Mouse (Mus musculus) lung, embryonic 16.5 days (tissue): ENCODE measurements around the gene Ppfia3. TPM values are rescaled to one million over a fixed set of nuclear protein-coding genes. Genes with fewer than 3 reads are reported as not detected.
"Not testable (repeated sequence)": the region's sequence is repeated elsewhere in the genome, so short reads cannot be mapped to it uniquely, and the experiment has no call there.

Experiments
- ATAC-seq: fragments of 200-750 bp; cut with Nextera tagmentation; 2 replicates; pipeline ENCODE4 v1.8.0; 2017; ENCODE audit warnings: low read depth, mild to moderate bottlenecking, moderate library complexity
- H3K27ac ChIP-seq: fragments of 300-500 bp; sonication (generic); 2 replicates; pipeline ENCODE4 v1.5.1; 2014; ENCODE audit warnings: mild to moderate bottlenecking, control low read depth, low read length
- H3K27me3 ChIP-seq: fragments of 300-500 bp; sonication (generic); 2 replicates; pipeline ENCODE4 v1.6.1; 2014; ENCODE audit warnings: low read depth, low read length, mixed read lengths; ENCODE audit not compliant: control insufficient read depth, insufficient read depth
- H3K36me3 ChIP-seq: fragments of 300-500 bp; sonication (generic); 2 replicates; pipeline ENCODE4 v1.6.1; 2014; ENCODE audit warnings: low read length; ENCODE audit not compliant: control insufficient read depth, insufficient read depth
- H3K4me1 ChIP-seq: fragments of 300-500 bp; sonication (generic); replicated peaks from 2 replicates; pipeline ENCODE4 v1.6.1; 2014; ENCODE audit warnings: low read length, mixed read lengths; ENCODE audit not compliant: control insufficient read depth, insufficient read depth
- H3K4me2 ChIP-seq: fragments of 300-500 bp; sonication (generic); 2 replicates; pipeline ENCODE4 v1.6.1; 2014; ENCODE audit warnings: low read depth, low read length, control low read depth
- H3K4me3 ChIP-seq: fragments of 300-500 bp; sonication (generic); 2 replicates; pipeline ENCODE4 v1.5.1; 2014; ENCODE audit warnings: mild to moderate bottlenecking, low read length, control low read depth
- H3K9ac ChIP-seq: fragments of 300-500 bp; sonication (generic); 2 replicates; pipeline ENCODE4 v1.6.1; 2014; ENCODE audit warnings: low read length, control low read depth
- H3K9me3 ChIP-seq: fragments of 300-500 bp; sonication (generic); 2 replicates; pipeline ENCODE4 v1.6.1; 2016; ENCODE audit warnings: low read length; ENCODE audit not compliant: control insufficient read depth
- WGBS: fragments of 180-500 bp; shearing (Covaris S2); extraction: QIAGEN DNeasy Blood & Tissue Kit; methylation state at CpG from one replicate; pipeline ENCODE4 v1.1.7; 2014; 5-methylcytosine and 5-hydroxymethylcytosine counted together
- polyA plus RNA-seq: library from polyadenylated mRNA; unstranded; fragments of >200 nt; fragmentation: Nextera tagmentation; extraction: Ambion mirVana; gene quantifications from 2 replicates; pipeline ENCODE4 v1.2.1, GENCODE M21; 2015

The Ppfia3 gene
- polyA plus RNA-seq, 1 experiment from 2014 or later, result 2.5 TPM

- not testable (repeated sequence) for ATAC-seq, H3K4me2 ChIP-seq, H3K4me3 ChIP-seq, H3K9ac ChIP-seq, H3K27ac ChIP-seq, H3K9me3 ChIP-seq, H3K36me3 ChIP-seq
- Histone ChIP-seq H3K4me1 (peaks cover 13% of the 10 kb centered on the region), H3K27me3 (peaks cover 38% of the 10 kb centered on the region)
- 59% methylated on average over 10 of the region's 11 CpGs for WGBS
These were observed 7.7 kb downstream of the Ppfia3 start for GRCm38 (mm10) chr7:45359081-45359480.

DNA sequence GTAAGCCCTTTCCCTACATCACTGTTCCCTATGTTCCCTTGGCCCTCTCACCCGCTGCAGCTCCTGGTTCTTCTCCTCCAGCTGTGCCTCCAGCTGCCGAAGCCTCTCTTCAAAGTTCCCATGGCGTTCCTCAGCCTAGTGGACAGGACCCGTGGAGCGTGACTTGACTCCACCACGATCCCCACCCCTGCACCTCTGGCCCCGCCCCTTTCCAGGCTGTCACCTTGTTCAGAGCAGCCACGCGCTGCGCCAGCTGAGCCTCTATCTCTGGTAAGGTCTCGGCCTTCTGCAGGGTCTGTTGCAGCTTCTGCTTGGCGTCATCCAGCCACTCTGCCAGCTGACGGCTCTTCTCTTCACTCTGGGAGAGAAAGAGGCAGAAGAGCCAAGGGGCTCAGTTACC lies 10.7 kb downstream of the Ppfia3 start:
- Histone ChIP-seq H3K36me3 (no peaks in the 10 kb centered on the region), H3K9ac (no peak overlapping the region), H3K4me3 (no peak overlapping the region), H3K9me3 (no peaks in the 10 kb centered on the region), H3K4me2 (no peak overlapping the region), H3K4me1 (no peaks in the 10 kb centered on the region), H3K27ac (no peak overlapping the region), H3K27me3 (peaks cover 14% of the 10 kb centered on the region)
- 35% methylated on average over 13 of the region's 13 CpGs for WGBS
- ATAC-seq, result 0 out of 2 replicates have a peak, but pooled peaks have one; percentile 4

GRCm38 (mm10) chr7:45355318-45356020 lies 11.3 kb downstream of the Ppfia3 start:
- Histone ChIP-seq H3K4me3 (no peak overlapping the region), H3K27me3 (peaks cover 8% of the 10 kb centered on the region), H3K9me3 (no peaks in the 10 kb centered on the region), H3K36me3 (no peaks in the 10 kb centered on the region), H3K9ac (no peak overlapping the region), H3K27ac (no peak overlapping the region), H3K4me1 (no peaks in the 10 kb centered on the region), H3K4me2 (no peak overlapping the region)
- 0 out of 2 replicates have a peak, but pooled peaks have one; percentile 23 for ATAC-seq
- WGBS, result 62% methylated on average over 15 of the region's 15 CpGs

DNA sequence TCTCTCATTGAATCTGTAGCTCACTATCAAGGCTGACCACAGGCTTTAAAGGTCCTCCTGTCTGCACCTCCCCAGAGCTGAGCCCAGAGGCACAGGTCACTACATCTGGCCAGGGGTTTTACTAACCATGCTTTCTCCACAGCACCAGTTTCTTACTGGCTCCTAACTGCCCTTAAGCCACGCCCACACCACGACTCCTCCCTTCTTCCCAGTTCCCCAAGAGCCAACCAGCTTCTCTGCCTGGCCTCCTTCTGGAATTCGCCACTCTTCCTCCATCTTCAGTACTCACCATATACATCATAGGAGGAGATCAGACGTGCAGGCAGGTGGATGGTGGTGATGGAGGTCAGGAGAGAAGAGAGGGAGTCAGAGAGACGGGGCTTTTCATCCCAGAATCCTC lies 13.8 kb downstream of the Ppfia3 start:
- no peaks in the 10 kb centered on the region for H3K9me3 ChIP-seq
- no peaks in the 10 kb centered on the region for H3K4me1 ChIP-seq
- WGBS, result 22% methylated on average over 5 of the region's 5 CpGs
- no peaks in the 10 kb centered on the region for H3K36me3 ChIP-seq
- H3K27me3 ChIP-seq, result no peaks in the 10 kb centered on the region
- no peak overlapping the region for H3K4me2 ChIP-seq
- no peak overlapping the region for H3K27ac ChIP-seq
- no peak overlapping the region for H3K4me3 ChIP-seq
- no peak overlapping the region for H3K9ac ChIP-seq
- ATAC-seq, result no peak

- 61% methylated on average over 13 of the region's 13 CpGs for WGBS
- H3K4me2 ChIP-seq, result no peak overlapping the region
These were observed 19.9 kb downstream of the Ppfia3 start for GRCm38 (mm10) chr7:45346905-45347304.

GRCm38 (mm10) chr7:45343543-45343942 lies 23.3 kb downstream of the Ppfia3 start:
- H3K4me3 ChIP-seq, result no peak overlapping the region
- no peaks in the 10 kb centered on the region for H3K9me3 ChIP-seq
- H3K27me3 ChIP-seq, result no peaks in the 10 kb centered on the region
- peaks cover 25% of the 10 kb centered on the region for H3K4me1 ChIP-seq
- H3K9ac ChIP-seq, result no peak overlapping the region
- 20% methylated on average over 13 of the region's 13 CpGs for WGBS
- no peaks in the 10 kb centered on the region for H3K36me3 ChIP-seq
- H3K27ac ChIP-seq, result no peak overlapping the region
- ATAC-seq, result no peak
- no peak overlapping the region for H3K4me2 ChIP-seq

More at GRCm38 (mm10) chr7:45346905-45347304, 19.9 kb downstream of the Ppfia3 start:
- no peaks in the 10 kb centered on the region for H3K9me3 ChIP-seq
- H3K4me1 ChIP-seq, result no peaks in the 10 kb centered on the region
- no peaks in the 10 kb centered on the region for H3K36me3 ChIP-seq
- H3K27me3 ChIP-seq, result no peaks in the 10 kb centered on the region
- no peak overlapping the region for H3K4me3 ChIP-seq
- H3K27ac ChIP-seq, result no peak overlapping the region
- no peak overlapping the region for H3K9ac ChIP-seq
- ATAC-seq, result no peak

DNA sequence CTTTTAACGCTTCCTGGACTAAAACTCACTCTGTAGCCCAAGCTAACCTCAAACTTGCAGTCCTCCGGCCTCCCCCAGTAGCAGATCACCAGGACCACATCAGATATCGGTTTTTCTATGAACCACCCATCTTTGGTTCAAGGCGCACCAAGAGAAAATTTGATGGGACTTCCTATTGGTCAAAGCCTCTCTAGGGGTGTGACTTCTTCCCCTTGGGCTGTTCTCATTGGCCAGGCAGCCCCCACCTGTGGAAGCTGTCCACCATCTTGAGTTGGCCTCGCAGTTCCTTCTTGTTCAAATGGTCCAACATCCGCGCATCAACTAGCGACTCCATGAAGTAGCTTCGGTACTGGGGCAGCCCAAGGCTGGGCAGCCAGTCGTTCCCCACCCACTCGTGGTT lies 24.7 kb downstream of the Ppfia3 start:
- no peak overlapping the region for H3K4me2 ChIP-seq
- no peak overlapping the region for H3K27ac ChIP-seq
- 88% methylated on average over 11 of the region's 11 CpGs for WGBS
- ATAC-seq, result no peak
- H3K36me3 ChIP-seq, result no peaks in the 10 kb centered on the region
- peaks cover 2% of the 10 kb centered on the region; the same call in 1 of the 2 replicates for H3K27me3 ChIP-seq
- peaks cover 33% of the 10 kb centered on the region for H3K4me1 ChIP-seq
- no peak overlapping the region for H3K4me3 ChIP-seq
- H3K9me3 ChIP-seq, result no peaks in the 10 kb centered on the region
- no peak overlapping the region for H3K9ac ChIP-seq

- ATAC-seq, result peak; percentile 26
- Histone ChIP-seq H3K4me2 (peak overlapping the region; percentile 95), H3K9me3 (no peaks in the 10 kb centered on the region), H3K36me3 (no peaks in the 10 kb centered on the region), H3K4me3 (peak overlapping the region; percentile 65), H3K27me3 (peaks cover 2% of the 10 kb centered on the region; the same call in 1 of the 2 replicates), H3K9ac (no peak overlapping the region), H3K4me1 (peaks cover 33% of the 10 kb centered on the region), H3K27ac (peak overlapping the region; percentile 55; the same call in 1 of the 2 replicates)
- 2% methylated on average over 8 of the region's 8 CpGs for whole genome bisulfite sequencing
These were observed 25.5 kb downstream of the Ppfia3 start for GRCm38 (mm10) chr7:45341303-45341702.

DNA sequence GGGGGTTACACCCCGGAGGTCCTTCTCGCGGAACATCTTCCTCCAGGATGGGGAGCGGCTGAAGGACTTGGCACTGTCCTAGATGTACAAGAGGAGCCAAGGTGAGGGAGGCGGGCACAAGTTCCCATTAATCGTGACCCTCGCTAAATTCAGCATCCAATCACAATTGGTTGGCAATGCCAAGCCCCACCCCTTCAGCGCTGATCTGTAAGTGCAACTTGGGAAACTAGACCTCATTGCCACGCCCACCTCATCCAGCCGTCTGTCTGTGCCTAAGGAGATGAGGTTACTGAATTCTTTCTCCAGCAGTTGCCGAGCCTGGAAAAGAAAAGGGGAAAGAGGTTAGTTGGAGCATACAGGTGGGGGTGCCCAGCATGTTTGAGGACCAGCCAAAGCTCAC lies 26.1 kb downstream of the Ppfia3 start:
- H3K4me1 ChIP-seq, result peaks cover 33% of the 10 kb centered on the region
- peak overlapping the region; percentile 65 for H3K4me3 ChIP-seq
- H3K36me3 ChIP-seq, result no peaks in the 10 kb centered on the region
- H3K4me2 ChIP-seq, result peak overlapping the region; percentile 95
- peak overlapping the region; percentile 55; the same call in 1 of the 2 replicates for H3K27ac ChIP-seq
- H3K9ac ChIP-seq, result peak overlapping the region; percentile 86
- ATAC-seq, result peak; percentile 27; the same call in 1 of the 2 replicates
- WGBS, result under 1% methylated on average over 11 of the region's 11 CpGs
- H3K27me3 ChIP-seq, result peaks cover 2% of the 10 kb centered on the region; the same call in 1 of the 2 replicates
- H3K9me3 ChIP-seq, result no peaks in the 10 kb centered on the region
